Mouse (Mus musculus) embryo, embryonic 10.5 days (tissue): ENCODE results near the gene Cmpk2.
A peak's percentile ranks its signal among the peaks of the same experiment; 100 is the strongest.
"Not testable (repeated sequence)": the region's sequence is repeated elsewhere in the genome, so short reads cannot be mapped to it uniquely, and the experiment has no call there.

ENCODE experiments used
- DNase-seq: peaks from one replicate; pipeline ENCODE4 v3.0.0-alpha.2; 2015; ENCODE audit warnings: low spot score

Cmpk2 gene

DNA sequence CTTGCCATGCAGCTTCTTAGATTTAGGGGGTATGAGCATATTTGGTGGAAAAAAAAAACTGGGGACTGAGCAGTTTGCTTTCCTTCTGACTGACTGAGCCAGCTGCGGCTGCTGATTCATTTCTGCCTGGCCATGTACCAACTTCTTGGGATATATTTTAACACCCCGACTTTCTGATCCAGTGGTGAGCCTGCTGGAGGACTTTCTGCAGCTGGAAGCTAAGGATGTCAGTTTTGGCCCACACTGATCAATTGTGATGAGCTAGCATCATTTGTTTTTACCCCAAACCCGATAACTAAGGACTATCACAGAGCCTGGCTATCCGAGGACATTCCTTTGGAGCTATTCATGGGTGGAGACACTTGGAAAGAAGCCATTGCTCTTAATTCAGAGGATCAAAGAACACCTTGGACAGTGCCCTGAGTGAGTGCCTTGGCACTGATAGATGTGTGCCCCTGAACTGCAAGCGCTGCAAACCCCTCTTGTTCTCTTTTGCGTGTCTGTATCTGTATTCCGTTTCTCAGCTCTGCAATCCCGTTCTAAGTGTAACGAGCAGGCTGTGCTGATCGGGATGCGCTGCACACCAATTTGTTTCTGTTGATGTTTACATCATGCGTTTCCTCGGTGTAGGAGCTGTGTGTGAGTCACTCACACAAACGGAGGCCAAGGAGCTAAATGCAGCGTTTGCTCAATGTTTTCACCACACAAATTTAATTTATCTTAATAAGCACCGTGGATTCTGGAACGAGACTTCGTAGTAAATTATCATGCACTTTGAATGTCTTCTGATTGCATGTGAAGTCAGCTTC, 9.4 kb downstream of the Cmpk2 start:
- no peak for DNase-seq

- DNase-seq, result not testable (repeated sequence)
These were observed 17.0 kb downstream of the Cmpk2 start for GRCm38 (mm10) chr12:26485738-26486580.

DNA sequence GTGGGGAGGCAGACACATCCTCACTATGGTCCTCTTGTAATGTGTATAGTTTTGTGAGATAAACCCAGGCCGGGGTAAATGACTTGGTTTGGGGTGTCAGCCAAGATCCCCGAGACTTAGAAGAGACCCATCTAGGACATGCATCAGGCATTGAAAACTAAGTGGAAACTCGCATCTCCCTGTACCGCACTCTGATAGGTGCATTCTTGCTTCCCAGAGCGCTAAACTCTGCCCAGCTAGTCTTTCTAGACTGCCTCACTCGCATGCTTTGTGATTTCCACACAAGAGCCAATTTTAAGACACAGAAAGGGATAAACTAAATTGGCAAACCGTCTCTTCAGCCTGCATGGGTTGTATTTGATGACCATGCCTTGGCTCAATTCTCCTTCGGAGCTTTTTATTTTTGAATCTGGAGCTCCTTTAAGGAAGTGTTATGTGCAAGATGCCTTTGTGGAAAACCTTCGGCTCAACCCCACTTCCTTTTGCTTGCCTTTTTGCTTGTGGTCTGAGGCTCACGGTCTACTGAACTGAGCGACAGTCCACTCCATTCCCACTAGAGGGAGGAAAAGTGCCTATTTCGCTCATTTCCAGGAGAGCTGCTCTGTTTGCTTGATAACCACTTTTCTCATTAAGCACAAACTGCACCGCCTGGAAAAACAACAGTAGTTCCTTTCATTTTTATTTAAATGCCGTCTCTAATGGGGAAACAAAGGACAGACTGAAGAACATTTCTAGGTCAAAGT, 19.0 kb downstream of the Cmpk2 start:
- peak; percentile 83 for DNase-seq

GRCm38 (mm10) chr12:26488617-26489274, 19.7 kb downstream of the Cmpk2 start:
- no peak for DNase-seq

- DNase-seq, result peak; percentile 39
These were observed 20.9 kb downstream of the Cmpk2 start for GRCm38 (mm10) chr12:26489942-26490341.

DNA sequence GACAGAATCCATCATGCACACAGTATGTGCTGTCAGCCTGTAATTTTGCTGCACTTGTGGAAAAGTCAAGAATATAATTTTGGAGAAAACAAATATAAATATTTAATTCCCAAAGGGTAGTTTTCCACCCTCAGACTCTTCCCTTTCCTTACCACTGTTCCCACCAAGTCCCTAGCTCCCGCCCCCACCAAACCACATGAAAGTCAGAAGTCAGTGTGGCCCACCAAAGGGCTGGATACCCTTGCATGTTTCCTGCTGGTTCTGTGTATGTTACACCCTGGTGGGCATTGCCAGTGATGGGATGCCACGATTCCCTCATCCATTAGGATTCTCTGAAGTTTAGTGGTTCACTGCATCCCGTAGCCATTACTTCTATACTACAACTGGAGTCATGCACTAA, 32.0 kb downstream of the Cmpk2 start:
- no peak for DNase-seq

DNA sequence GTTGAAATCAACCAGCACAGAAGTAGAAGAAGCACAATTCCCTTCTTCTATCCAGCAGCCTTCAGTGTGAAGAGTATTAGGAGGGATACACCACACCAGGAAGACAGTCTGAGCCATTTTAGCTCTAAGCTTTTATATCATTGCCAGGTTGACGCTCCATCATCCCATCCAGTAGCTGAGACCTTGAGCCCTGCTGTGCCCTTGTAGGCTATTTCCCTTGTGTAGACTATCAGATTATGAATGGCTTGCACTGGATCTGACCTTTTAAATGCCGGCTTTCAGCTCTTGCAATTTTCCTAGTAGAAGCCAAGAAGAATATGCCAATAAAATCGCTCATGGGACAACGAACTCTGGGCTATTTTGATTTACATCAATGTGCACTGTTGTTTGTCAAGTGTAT, 42.0 kb downstream of the Cmpk2 start:
- no peak for DNase-seq

DNA sequence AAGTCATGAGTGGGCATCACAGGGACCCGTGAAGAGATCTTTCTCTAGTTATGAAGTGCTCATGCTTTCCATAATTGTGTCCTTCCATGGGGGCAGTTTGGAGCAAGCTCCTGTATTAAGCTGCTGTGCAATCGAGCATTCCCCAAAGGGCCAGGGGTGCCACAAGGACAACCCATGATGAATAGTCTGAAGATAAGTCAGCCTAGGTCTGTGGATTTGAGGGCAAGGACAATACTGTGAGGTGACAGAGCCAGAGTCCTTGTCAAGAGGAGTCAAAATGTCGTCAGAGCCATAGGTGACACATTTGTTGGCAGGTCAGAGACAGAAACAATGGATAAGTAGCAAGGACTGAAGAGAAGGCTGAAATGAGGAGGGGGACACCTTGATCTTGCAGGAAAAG, 49.2 kb downstream of the Cmpk2 start:
- DNase-seq, result no peak

GRCm38 (mm10) chr12:26524943-26525697, 56.1 kb downstream of the Cmpk2 start:
- no peak for DNase-seq

GRCm38 (mm10) chr12:26525698-26526026, 56.7 kb downstream of the Cmpk2 start:
- DNase-seq, result no peak
